Mouse (Mus musculus): ENCODE results near the gene Cct3.
"Not testable (repeated sequence)": the region's sequence is repeated elsewhere in the genome, so short reads cannot be mapped to it uniquely, and the experiment has no call there.

Cct3 gene

DNA sequence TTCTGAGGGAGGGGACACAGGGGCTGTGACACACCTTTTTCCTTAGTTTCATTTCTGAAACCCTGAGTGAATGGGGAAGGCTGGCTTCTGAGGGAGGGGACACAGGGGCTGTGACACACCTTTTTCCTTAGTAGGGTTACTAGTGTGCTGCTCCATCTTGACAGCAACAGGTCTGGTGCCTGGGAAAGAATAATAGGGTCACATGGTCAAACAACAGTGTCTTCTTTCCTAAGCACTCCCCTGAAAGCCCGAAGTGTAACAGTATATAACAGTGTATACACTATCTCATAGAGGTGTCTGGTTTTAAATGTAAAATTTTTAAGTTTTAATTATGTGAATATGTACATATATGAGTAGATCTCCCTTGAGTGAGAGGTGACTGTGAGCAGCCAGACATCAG is 1.6 kb upstream of the Cct3 start:
- not testable (repeated sequence) for DNase-seq

DNA sequence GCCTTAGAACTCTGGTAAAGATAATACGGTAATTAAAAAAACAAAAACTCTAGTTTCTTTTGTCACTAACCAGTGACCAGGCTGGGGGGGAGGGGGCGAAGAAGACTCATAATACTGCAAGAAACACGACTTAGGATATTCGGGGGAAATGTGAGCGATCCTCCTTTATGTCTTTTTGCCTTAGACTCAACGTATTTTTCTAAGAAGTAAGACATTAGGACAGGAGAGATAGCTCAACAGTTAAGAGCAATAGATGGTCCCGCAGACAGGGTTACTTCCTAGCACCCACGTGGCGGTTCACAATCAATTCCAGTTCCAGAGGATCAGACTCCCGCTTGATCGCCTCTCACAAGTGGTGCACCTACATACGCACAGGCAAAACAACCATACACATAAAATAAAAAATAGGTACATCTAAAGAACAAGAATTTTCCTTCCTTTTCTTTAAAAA is 781 bp upstream of the Cct3 start:
- DNase-seq = no peak

DNA sequence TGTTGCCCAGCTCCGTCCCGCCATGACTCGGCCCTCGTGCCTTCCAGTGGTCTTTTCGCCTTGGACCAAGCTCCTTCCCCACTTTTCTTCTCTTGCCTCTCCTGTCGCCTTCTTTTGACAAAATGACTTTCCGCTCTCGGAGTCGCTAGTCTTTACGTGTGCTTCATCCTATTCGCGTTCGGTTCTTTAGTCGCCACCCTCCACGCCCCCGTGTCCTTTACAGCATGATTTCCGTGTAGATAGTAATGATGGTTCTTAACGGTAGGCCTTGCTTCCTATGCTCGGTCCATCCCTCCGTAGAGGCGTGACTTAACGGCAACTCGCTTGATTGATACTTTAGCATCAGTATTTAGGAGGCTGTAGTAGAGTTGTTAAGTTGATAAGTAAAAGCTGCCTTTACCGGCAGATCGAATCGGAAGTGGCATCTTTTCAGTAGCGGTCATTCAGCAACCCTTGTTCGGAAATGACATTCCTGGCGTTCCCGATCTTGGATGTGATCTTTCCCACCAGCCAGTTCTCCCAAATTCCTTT is 470 bp downstream of the Cct3 start:
- DNase-seq = peak; percentile 34

DNA sequence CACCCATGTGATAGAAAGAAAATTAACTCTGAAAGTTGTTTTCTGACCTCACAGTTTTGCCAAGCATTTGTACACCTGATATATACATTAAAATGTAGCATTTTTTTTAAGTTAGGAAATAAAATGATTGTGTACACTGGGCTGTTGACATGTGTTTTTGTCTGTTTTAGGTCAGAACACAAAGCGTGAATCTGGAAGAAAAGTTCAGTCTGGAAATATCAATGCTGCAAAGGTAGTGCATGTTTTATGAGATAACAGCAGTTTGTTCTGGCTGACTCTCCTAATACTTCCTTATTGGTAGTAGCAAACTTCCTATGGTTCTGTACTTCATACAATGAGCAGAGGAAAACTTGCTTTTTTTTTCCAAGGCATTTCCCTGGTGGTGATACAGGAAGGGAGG is 2.3 kb downstream of the Cct3 start:
- DNase-seq = no peak

DNA sequence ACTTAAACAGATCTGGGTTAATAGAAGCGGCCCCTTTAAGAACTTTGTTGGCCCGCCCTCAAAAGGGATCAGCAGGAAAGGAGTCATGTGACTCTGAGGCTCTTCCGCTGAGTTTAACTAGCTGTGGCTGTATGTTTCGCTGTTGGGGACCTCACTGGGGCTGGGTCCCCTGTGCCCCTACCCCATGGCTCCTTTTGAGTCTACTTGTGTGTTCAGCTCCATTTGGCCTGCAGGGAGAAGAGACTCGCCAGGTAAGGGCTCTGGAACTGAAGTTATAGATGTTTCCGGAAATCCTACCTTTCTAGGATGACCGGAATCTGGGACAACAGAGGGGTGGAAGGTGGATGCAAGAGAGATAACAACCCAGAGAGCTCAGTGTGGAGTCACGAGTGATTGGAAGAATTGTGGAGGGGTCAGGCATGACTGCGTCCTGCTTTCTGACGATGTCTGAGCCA is 28.1 kb downstream of the Cct3 start, which contains the start of gene Glmp:
Gene Glmp, plus strand, starts transcription at position 73 of the 455 bp plus-strand sequence.
- peak; percentile 84 for DNase-seq

DNA sequence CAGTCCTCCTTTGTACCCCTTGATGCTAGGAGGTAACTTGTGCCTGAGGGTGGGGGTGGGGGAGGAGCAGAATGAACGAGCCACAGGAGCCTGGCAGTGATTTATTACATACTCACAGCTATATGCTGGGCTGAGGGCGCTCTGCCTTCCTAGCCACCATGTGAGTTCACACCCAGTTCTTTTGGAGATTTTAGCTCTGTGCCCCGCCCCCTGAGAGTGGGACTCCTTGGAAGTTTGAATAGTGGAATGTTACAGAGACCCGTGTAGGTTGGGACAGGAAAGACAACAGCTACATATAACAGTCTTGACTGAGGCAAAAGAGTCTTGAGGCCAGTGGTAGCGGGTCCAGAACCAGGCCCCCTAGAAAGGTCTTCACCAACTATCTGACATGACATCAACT is 32.0 kb downstream of the Cct3 start:
- no peak for DNase-seq

DNA sequence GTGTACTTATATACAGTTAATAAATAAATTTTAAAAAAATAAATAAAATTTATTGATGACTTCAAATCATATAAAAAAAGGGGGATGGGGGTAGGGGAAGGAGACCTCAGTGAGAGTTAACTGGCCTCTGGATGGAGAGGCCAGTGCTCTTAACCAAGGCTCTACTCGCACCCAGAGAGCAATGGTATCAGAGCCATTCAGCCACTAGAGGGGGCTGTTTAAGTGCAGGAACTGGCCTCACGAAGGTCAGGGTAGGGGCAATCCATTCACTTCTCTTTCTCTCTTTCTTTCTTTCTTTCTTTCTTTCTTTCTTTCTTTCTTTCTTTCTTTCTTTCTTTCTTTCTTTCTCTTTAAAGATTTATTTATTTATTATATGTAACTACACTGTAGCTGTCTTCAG is 34.4 kb downstream of the Cct3 start:
- DNase-seq = peak; percentile 61

DNA sequence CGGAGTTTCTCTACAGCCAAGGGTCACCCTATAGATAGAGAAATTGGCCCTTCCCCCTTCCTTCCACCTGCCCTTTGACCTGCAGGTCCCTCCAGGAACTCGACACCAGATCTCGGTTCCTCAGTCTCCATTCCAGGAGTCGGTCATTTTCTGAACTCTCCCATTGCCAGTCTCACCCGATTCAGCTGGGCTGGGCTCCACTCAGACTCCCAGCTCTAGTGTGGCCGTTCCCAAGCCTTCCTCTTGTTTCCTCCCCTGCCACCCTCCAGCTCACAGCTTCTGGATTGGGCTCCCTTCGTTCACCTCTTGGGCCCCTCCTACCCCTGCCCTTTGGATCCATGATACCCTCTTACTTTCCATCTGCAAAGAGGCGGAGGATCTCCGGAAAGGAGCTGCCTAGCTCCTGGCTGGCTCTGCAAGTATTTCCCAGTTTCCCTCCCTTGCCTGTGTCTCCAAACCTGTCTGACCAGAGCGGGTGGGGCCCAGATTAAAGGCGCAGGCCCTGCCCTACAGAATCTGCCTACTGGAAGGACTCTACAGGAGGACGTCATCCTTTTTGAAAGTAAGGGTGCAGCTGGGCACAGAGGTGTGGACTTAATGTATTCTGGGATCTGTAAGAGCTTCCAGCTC is 37.2 kb downstream of the Cct3 start:
- DNase-seq = no peak

DNA sequence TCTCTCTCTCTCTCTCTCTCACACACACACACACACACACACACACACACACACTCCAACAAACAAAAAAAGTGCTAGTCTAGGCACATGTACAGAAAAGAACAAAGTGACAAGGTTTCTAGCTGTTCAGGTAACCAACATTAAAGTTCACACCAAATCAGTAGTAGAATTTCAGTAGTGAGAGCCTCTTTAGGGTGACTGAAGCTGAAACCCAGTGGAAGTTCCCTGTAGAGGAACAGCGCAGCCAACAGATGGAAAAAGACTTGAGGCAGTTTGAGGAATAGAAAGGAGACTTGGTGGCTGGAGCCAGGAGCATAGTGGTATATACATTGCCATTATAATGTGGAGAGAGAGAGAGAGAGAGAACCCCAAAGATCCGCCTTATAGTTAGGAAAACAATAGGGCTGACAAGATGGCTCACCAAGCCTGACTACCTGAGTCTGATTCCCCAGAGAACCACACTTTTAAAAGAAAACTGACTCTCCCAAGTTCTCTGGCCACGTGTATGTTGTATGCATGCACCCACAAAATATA is 38.1 kb downstream of the Cct3 start:
- DNase-seq = no peak

DNA sequence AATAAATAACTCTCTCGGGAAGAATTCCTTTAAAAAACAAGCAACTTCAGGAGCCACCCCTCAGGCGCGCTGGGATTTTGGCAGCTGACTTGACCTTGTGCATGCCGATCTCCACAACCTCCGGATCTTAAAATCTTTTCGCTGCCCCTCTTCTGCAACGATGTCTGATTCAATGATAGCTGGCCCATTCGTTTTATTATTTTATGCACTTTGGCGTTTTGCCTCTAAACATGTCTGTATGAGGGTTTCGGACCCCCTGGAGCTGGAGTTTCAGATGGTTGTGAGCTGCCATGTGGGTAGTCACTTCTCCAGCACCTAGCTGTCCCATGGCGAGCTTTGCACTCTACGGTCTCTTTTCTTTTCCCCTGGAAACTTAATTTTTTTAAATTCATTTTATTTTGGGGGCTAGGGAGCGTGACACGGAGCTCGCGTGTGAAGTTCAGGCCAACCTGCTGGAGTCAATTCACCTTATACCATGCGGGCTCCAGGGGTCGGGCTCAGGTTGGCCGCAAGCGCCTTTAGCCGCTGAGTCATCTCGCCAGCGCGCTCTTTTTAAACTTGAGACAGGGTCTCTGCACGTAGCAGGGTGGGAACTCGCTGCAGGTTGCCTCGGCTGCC is 38.6 kb downstream of the Cct3 start:
- DNase-seq = peak; percentile 31

DNA sequence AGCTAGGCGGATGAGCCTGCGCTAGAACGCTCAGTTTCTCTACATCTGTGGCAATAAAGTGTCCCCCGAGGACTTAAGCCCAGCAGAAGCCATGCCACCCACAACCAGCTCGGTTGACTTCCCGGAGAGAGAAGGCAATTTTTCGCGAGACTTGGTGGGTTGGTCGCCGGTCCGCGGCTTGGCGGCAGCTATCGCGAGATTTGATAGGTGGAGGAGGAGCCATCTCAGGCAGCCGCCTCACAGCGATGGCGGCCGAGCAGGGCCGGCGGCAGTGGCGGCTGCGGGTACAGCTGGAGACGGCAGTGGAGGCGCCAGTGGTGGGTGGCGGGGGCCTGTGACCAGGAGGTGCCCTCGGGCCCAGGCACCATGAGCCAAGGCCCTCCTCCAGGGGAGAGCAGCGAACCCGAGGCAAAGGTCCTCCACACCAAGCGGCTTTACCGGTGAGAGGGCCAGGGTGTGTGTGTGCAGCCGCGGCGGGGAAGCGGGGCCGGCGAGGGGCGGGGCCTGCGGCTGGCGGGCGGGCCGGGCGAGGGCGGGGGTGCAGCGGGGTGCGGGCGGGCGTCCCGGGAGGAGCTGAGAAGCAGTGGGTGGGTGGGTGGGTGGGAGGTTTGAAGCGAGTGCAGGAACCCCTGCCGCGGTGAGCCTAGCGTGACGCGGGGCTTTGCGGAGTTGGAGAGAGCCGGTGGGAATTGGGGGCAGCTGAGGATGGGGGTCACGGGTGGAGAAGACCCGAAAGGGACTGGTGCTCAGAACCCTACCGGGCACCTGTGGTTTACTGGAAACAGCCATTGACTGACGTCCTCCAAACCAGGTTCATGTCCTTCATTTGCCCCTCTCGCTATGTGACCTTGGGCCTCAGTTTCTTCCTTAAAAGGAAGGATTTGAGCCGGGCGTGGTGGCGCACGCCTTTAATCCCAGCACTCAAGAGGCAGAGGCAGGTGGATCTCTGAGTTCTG is 39.4 kb downstream of the Cct3 start, which contains the start of the genes Tmem79 and Smg5:
Gene Tmem79, minus strand, starts transcription at position 91 of the 956 bp plus-strand sequence.
Gene Smg5, plus strand, starts transcription at position 203 of the 956 bp plus-strand sequence.
- peak; percentile 97 for DNase-seq

DNA sequence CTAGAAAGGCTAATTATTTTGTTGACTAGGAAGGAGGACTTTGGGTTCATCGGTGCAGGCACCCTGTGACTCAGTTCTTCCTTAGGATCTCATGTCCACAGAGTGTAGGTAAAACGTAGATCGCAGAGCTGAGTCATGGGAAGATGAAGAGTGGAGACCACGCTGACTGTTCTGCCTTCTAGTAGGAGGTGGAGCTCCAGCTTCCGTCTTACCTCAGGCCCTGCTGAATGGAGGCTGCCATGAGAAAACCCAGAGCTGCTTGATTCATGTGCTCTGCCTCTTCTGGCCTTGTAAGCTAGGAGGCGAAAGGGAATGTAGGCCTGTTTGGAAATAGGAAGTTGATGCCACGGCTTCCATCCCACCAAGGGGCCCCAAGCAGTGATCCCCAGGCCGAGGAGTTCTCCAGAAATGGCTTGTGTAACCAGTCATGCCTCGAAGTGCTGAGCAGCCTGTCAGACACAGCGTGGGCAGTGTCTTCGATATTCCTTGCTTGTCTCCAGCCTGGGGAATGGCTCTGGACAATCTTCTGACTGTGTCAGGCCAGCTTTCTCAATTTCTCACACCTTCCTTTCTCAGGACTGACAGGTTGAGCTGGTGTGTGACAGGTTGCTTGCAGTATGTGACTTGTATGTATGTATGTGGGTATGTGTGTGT is 40.6 kb downstream of the Cct3 start:
- no peak for DNase-seq

DNA sequence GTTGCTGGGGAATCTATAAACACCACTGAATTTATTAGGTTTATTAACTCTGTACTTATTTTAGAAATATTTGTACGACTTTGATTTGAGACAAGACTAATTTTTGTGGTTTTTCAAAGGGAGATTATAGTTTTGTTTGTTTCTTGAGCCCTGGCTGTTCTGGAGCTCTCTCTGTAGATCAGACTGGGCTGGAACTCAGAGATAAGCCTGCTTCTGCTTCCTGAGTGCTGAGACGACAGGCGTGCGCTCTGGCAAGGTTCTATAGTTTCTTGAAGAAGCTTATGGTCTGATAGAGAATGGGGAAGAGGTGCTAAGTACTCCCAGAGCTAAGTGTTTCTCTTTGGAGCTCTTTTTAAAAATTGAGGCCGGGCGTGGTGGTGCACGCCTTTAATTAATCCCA is 41.4 kb downstream of the Cct3 start:
- DNase-seq = no peak

DNA sequence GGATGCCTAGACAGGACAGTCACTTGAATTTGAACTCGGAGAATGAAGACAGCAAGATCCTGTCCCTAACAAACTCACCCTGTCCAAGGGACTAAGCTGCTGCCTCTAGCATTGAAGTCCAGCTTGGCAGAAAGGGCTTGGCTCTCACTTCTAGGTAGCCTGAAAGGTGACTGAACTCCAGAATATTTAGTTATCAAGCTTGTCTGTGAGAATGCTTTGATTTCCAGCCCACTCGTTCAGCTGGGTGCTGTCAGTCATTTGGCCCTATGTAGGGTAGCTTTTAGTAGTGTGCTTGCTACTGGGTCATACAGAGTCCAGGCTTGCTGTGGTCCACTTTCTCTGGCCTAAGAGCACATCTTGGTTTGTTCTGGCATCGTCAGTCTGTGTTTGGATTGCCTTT is 42.1 kb downstream of the Cct3 start:
- no peak for DNase-seq

DNA sequence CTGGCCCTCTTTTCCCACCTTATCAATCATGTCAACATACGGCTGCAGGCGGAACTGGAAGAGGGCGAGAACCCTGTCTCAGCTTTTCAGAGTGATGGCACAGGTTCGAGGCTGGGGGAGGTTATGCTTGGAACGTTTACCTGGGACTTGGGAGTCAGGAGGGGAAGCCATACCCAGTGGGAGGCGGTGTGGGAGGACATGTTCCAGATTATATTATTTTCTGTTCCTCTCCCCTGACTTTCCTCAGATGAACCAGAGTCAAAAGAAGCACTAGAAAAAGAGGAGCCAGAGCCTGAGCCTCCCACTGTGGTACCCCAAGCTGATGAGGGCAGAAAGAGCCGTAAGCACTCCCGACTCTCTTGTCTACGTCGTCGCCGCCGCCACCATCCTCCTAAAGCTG is 53.8 kb downstream of the Cct3 start:
- DNase-seq = no peak

DNA sequence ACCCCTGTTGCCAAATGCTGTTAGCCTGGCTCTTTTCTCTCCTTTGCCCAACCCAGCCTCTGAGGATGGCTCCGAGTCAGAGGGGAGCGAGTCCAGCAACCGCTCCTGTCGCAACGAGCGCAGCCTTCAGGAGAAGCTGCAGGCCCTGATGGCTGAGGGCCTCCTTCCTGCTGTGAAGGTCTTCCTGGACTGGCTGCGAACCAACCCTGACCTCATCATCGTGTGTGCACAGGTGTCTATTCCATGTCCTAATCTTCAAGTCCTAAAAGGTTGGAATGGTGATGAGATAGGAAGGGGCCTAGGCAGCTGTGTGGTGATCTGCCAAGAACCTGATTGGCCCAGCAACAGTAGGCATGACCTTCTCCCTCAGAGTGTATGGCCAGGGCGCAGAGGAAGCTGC is 56.0 kb downstream of the Cct3 start:
- no peak for DNase-seq

DNA sequence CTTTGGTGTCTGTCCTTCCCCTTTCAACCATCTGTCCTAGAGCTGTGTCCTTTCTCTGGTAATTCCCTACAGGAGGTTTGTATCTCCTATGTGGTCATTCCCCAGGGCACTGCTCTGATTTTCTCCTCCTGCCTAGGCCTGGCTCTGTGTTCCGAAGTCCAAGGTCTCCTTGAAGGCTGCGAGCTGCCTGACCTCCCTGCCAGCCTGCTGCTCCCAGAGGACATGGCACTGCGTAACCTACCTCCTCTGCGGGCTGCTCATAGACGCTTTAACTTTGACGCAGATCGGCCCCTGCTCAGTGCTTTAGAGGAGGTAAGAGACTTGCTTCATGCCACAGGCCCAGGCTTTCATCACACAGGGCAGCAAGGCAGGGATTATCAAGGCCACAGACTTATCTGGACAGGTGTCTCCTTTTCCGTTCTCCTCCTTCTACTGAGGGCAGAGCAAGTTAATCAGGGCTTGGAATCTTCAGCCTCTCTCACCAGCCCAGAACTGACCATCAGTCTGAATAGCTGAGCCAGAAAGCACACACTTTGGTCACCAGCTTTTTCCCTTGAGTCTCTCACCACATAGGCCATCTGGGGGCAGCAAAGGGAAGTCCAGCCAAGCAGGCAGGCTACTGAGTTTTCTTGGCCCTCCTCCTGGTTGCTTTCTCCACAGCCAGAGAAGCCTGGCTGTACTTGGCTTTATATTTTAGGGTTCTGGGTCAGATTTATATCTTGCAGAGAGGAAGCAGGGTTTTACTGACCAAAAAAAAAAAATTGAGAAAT is 57.7 kb downstream of the Cct3 start:
- DNase-seq = no peak

DNA sequence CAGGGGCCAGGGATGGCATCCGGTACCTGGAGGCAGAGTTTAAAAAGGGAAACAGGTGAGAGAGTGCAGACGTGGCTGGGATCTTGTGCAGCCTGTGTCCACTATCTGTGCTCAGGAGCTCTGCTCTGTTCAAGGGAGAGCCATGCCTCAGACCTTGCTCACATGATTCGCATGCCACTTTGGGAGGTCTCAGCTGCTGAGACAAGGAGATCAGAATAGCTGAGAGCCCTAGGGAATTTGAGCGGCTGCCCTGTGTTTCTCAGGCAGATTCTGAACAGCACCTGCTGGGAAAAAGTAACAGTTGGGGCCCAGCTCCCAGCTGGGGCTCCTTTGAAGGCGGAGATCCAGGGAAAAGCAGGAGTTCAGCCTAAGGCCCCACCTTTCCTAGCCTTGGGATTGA is 62.7 kb downstream of the Cct3 start:
- no peak for DNase-seq

DNA sequence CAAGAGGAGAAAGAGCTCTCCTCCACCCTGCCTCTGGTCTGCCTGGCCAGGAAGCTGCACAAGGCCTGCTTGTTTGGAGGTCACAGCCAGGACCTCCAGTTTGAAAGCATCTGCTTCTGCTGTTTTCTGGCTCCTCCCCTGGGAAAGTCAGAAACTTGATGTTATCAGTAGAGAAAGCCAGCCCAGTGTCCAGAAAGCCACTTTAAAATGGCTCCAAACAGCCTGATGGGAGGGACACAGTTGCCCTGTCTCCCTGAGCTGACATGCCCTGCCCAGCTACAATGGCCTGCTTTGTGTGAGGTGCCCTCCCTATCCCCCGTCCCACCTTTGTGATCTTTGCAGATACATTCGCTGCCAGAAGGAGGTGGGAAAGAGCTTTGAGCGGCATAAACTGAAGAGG is 63.1 kb downstream of the Cct3 start:
- no peak for DNase-seq

DNA sequence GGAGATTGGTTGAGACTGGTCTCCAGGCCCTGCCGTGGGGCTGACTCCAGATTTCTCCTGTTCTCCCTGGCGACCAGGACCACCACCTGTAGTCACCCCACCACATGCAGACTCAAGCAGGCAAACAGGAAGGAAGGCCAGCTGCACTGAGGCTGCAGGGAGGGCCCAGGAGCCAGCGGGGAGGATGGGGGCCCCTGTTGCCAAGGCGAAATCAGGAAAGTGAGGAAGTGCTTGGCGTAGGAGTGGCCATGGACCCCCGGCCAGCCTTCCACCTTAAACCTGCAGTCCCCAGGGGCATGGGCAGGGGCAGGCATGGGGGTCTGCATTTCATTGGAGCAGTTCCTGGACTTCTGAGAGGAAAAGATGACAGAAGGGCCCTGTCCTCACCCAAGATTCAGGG is 64.2 kb downstream of the Cct3 start:
- no peak for DNase-seq

DNA sequence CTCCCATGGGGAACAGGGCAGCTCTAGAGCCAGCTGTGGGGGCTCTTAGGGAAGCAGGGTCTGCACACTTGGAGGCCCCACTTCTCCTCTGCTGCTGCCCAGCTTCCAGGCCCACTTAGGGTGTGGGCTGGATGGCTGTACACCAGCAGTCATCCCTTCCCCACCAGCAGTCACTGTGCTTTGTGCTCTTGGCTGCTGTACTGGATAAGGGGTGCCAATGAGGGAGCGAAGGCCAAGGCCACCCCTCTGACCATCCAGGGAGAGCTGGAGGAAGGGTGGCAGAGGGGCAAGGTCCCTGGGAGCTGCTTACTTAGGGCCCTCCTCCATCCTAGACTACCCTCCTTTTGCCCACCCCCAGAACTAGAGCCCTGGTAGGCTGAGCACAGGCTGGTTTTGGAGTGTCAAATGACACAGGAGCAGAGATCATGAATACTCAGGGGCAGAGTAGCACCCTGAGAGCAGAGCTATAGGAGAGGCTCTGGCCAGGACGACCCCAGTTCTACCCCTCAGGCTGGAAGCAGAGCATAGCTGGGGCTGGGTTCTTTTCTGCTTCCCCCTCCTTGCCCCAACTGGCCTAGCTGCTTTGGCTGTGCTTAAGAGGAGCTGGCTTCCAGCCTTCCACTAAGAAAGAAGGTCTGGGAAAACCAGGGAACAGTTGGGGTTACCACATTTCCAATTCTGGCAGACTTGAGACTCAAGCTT is 64.8 kb downstream of the Cct3 start:
- no peak for DNase-seq
